Mouse (Mus musculus): ENCODE data around the gene Smug1.

DNA sequence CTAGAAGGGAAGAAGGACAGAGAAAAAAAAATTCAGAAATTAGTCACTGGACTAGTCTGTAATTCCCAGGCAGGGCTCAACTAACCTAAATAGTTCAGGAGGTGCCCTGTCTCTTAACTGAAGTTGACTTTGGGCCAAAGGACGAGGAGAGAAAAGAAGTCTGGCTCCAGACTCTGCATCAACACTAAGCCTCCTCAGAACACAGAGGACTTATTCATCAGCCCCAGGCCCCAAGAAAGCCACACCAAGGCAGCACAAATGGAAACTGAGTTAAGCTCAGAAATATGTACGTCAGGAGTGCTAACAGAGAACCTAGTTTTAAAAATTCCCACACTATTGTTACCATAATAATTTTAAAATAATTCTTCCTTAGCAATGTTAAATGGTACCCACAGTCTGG is 47.3 kb upstream of the Smug1 start:
- TF ChIP-seq CTCF (IDR thresholded peaks at IDR 0.05) = no peak
- TF ChIP-seq EP300 (IDR thresholded peaks at IDR 0.05) = no peak

Measured in lung, postnatal 0 days (tissue).